Mouse (Mus musculus) layer of hippocampus, adult 8-10 months (tissue): ENCODE measurements at regions not wholly inside any gene's neighbourhood (a gene's known extent, or its start where the extent isn't known, plus 50 kb on each side); places are given as distances from the start of the nearest gene placed in this dataset.
A peak's percentile ranks its signal among the peaks of the same experiment; 100 is the strongest.
"Not testable (repeated sequence)": the region's sequence is repeated elsewhere in the genome, so short reads cannot be mapped to it uniquely, and the experiment has no call there.

Source experiments
- DNase-seq, 2 experiments: peaks; one replicate each; pipeline ENCODE4 v3.0.0; 2022; ENCODE audit warnings: low spot score in 2 of 2

- no peak for DNase-seq
Observed at GRCm38 (mm10) chr3:72377387-72377786, 590.3 kb downstream of the Sis start.

DNA sequence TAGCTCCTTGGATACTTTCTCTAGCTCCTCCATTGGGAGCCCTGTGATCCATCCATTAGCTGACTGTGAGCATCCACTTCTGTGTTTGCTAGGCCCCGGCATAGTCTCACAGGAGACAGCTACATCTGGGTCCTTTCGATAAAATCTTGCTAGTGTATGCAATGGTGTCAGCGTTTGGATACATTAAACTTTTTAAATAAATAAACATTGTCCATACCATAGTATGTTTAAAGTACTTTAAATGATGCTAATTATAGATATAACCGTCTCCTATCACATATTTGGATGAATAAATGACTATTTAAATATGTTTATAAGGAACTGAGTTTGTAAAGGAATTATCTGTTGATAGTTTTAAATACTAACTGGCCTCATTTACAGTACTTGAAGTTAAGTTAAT, 607.8 kb downstream of the Sis start:
- DNase-seq: not testable (repeated sequence)

- no peak for DNase-seq
Observed at GRCm38 (mm10) chr3:72328066-72328465, 639.6 kb downstream of the Sis start.

DNA sequence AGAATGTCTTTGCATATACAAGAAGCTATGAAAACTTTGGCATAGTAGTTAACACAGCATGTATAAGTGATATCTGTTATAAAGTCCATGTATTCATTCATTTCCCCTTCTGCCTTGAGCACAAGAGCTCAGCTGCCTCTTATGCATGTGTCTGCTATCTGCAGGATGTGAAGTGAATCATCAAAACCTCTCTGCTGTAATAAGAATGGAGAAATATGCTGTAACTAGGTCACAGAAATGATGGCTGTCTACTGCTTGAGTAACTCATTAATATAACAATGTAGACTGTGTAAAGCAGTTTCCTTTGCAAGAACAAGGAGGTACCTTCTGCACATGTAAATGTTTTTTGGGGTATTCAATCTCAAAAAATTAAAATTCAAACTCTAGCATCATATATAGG, 643.8 kb downstream of the Sis start:
- DNase-seq: no peak

- peak in 1 of 2 experiments; percentile 10 for DNase-seq
Observed at GRCm38 (mm10) chr3:72304654-72305053, 663.0 kb downstream of the Sis start.
